Mouse (Mus musculus) bone marrow macrophage, adult 2 months (primary cell): Measurements from ENCODE around the gene Atg7.

Source experiments
- CTCF ChIP-seq: IDR thresholded peaks from 2 replicates; pipeline ENCODE4 v1.5.1; 2012; ENCODE audit warnings: low read depth, mild to moderate bottlenecking, low read length, moderate library complexity
- POLR2A ChIP-seq: IDR thresholded peaks from 2 replicates; pipeline ENCODE4 v1.6.1; 2012; ENCODE audit warnings: mild to moderate bottlenecking, low read depth, low read length, borderline replicate concordance

GRCm38 (mm10) chr6:114907459-114907858 lies 264.6 kb downstream of the Atg7 start:
- TF ChIP-seq POLR2A: no peak
- no peak for TF ChIP-seq CTCF
